Mouse (Mus musculus) erythroblast, embryonic 14.5 days (primary cell): Measurements from ENCODE around the gene Cacng1. TPM values are rescaled to one million over a fixed set of nuclear protein-coding genes. Genes with fewer than 3 reads are reported as not detected.

Source experiments
- H3K27me3 ChIP-seq: 2 replicates; pipeline ENCODE4 v1.6.1; 2012; ENCODE audit warnings: inconsistent platforms; ENCODE audit not compliant: control insufficient read depth
- H3K36me3 ChIP-seq: 2 replicates; pipeline ENCODE4 v1.6.1; 2012; ENCODE audit warnings: mild to moderate bottlenecking, inconsistent platforms; ENCODE audit not compliant: control insufficient read depth
- H3K4me1 ChIP-seq: 2 replicates; pipeline ENCODE4 v1.6.1; 2012; ENCODE audit warnings: inconsistent platforms; ENCODE audit not compliant: control insufficient read depth
- H3K4me3 ChIP-seq: replicated peaks from 2 replicates; pipeline ENCODE3; 2012; ENCODE audit warnings: moderate library complexity, mild to moderate bottlenecking, inconsistent platforms
- H3K9me3 ChIP-seq: 2 replicates; pipeline ENCODE4 v1.6.1; 2012; ENCODE audit warnings: low read length, inconsistent platforms, mixed read lengths; ENCODE audit not compliant: control insufficient read depth
- GATA1 ChIP-seq: IDR thresholded peaks from 2 replicates; pipeline ENCODE4 v1.6.1; 2012; ENCODE audit warnings: low read length, inconsistent platforms, mixed read lengths
- TAL1 ChIP-seq: IDR thresholded peaks from 3 replicates; pipeline ENCODE4 v1.6.1; 2012; ENCODE audit warnings: low read length, inconsistent platforms, mixed read lengths
- polyA plus RNA-seq: library from polyadenylated mRNA; stranded (reverse); fragments of >175 nt; gene quantifications from 2 replicates; pipeline ENCODE4 v1.2.3, GENCODE M21; 2012

Gene Cacng1
- polyA plus RNA-seq, 1 experiment, result not detected

- Histone ChIP-seq H3K9me3 (no peaks in the 10 kb centered on the region), H3K36me3 (no peaks in the 10 kb centered on the region), H3K4me3 (no peak overlapping the region), H3K4me1 (no peaks in the 10 kb centered on the region), H3K27me3 (no peaks in the 10 kb centered on the region)
- no peak for TF ChIP-seq TAL1
- no peak for TF ChIP-seq GATA1
These were observed 22.2 kb upstream of the Cacng1 start for GRCm38 (mm10) chr11:107738418-107739099.

DNA sequence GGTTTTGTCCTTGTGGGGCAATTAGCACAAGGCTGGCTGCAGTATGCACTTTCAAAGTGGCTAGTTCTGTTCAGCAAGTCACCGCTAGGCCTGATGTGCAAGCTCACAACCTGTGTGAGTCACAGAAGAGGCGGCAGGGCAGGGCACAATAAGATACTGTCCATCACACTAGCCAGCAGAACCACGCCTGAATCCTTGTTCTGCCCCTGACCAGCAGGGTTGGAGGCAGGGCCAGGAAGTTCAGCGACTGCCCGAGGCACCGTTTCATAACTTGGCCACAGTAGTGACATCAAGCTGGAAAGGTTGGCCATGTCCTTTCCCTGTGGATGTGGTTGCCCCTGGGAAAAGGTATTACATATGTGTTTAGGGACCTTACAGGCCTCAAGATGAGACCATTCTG, 21.6 kb upstream of the Cacng1 start:
- no peaks in the 10 kb centered on the region for H3K27me3 ChIP-seq
- H3K4me3 ChIP-seq, result no peak overlapping the region
- H3K4me1 ChIP-seq, result no peaks in the 10 kb centered on the region

DNA sequence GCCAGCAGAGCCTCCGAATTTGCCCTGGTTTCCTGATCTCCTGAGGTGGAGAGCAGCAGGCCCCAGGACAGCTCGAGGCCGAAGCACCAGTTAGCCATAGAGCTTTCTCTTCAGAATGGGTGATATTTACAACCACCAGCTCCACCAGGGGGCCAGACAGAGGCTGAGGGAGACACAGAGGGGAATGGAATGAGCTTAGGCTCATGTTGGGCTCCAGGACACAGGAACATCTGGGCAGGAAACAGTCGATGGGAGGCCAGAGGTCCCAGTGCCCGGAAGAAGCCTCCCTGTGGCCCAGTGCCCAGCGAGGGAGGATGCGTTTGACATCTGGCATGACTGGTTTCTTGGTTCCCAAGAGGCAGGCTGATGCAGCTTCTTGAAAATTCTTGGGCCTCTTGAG, 17.8 kb upstream of the Cacng1 start:
- no peaks in the 10 kb centered on the region for H3K9me3 ChIP-seq
- no peaks in the 10 kb centered on the region for H3K36me3 ChIP-seq
- H3K27me3 ChIP-seq, result no peaks in the 10 kb centered on the region
- H3K4me3 ChIP-seq, result no peak overlapping the region
- no peak for TF ChIP-seq TAL1
- TF ChIP-seq GATA1, result no peak
- H3K4me1 ChIP-seq, result no peaks in the 10 kb centered on the region

More for the DNA sequence above, 21.6 kb upstream of the Cacng1 start:
- Histone ChIP-seq H3K36me3 (no peaks in the 10 kb centered on the region), H3K9me3 (no peaks in the 10 kb centered on the region)
- no peak for TF ChIP-seq TAL1

DNA sequence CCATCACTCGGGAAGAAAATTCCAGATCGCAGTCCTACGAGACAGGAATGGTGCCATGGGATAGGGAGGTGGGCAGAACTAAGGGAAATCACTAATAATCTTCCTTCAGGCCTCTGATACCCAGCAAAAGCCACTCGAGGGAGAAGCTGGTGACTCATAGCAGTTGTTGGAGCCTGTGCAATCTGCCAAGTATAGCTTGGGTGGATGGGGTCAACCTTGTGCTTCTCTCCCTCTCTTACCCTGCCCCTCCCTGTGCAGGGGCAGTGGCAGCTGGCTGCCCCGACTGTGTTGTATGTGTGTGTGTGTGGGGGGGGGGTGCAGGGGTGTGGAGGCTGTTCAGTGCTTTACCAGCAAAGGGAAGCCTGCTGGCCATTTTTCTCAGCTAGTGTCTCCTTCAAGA, 15.2 kb upstream of the Cacng1 start:
- no peaks in the 10 kb centered on the region for H3K4me1 ChIP-seq
- H3K4me3 ChIP-seq, result no peak overlapping the region
- no peaks in the 10 kb centered on the region for H3K36me3 ChIP-seq
- no peaks in the 10 kb centered on the region for H3K27me3 ChIP-seq
- TF ChIP-seq GATA1 (no peak), TAL1 (no peak)
- H3K9me3 ChIP-seq, result no peaks in the 10 kb centered on the region

GRCm38 (mm10) chr11:107730940-107731339, 14.6 kb upstream of the Cacng1 start:
- H3K27me3 ChIP-seq, result no peaks in the 10 kb centered on the region
- no peaks in the 10 kb centered on the region for H3K36me3 ChIP-seq
- H3K9me3 ChIP-seq, result no peaks in the 10 kb centered on the region
- H3K4me3 ChIP-seq, result no peak overlapping the region
- TF ChIP-seq TAL1 (no peak), GATA1 (no peak)
- no peaks in the 10 kb centered on the region for H3K4me1 ChIP-seq

DNA sequence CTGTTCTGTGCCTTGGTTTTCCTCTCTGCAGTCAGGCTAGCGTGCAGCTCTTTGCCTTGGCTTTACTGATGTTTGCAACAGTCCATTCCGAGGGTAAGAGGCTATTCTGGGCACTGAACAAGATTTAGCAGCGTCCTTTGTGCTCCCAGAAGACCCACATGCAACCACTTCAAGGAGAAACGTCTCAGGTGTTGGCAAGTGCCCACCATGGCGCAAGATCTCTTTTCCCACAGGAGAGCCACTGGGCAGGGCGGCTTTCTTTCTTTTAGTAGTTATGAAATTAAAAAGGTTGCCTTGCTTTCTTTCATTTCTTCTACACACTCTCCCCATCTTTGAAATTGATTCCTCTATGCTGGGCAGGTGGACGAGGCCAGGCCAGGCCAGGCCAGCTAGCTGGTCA, 12.8 kb upstream of the Cacng1 start:
- Histone ChIP-seq H3K36me3 (no peaks in the 10 kb centered on the region), H3K9me3 (no peaks in the 10 kb centered on the region)
- TF ChIP-seq TAL1 (no peak), GATA1 (no peak)

GRCm38 (mm10) chr11:107728073-107728863, 11.9 kb upstream of the Cacng1 start:
- Histone ChIP-seq H3K36me3 (no peaks in the 10 kb centered on the region), H3K9me3 (no peaks in the 10 kb centered on the region), H3K4me1 (no peaks in the 10 kb centered on the region), H3K27me3 (no peaks in the 10 kb centered on the region), H3K4me3 (no peak overlapping the region)
- no peak for TF ChIP-seq TAL1
- TF ChIP-seq GATA1, result no peak

More for the DNA sequence above, 12.8 kb upstream of the Cacng1 start:
- no peak overlapping the region for H3K4me3 ChIP-seq
- no peaks in the 10 kb centered on the region for H3K4me1 ChIP-seq
- no peaks in the 10 kb centered on the region for H3K27me3 ChIP-seq

DNA sequence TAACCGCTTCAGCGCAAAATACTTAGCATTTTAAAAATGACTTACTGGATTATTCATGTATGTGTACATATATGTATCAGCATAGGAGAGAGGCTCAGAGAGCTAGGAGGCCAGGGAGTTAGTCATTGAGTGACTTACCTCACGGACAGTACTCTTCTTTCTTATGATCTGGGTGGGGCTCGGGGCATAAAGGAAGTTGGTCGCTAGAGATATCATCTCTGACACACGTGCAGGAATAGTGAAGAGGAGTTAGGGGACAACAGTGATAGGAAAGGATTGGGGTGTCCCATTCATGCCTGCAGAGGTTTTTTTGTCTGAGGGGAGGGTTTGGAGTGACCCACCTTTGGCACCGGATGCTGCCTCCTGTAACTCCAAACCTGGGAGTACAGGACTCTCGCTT, 8.3 kb upstream of the Cacng1 start:
- H3K27me3 ChIP-seq, result no peaks in the 10 kb centered on the region
- no peak overlapping the region for H3K4me3 ChIP-seq
- TF ChIP-seq TAL1, result no peak
- no peaks in the 10 kb centered on the region for H3K4me1 ChIP-seq
- no peaks in the 10 kb centered on the region for H3K36me3 ChIP-seq
- H3K9me3 ChIP-seq, result peaks cover 4% of the 10 kb centered on the region

DNA sequence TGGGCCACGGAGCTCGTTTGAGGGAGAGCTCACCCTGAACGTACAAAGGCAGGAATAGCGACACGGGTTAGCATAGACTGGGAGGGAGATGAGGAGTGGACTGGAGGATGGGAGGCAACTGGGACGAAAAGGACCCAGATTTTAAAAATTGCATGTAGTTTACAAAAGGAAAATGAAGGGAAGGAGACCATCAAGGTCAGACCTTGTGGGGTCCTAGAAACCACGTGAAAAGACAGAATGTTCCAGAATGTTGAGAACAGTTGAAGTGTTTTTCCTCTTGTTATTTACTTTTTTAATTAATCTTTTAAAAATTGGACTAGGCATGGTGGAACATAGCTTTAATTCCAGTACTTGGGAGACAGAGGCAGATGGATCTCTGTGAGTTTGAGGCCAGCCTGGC, 4.7 kb upstream of the Cacng1 start:
- H3K27me3 ChIP-seq, result no peaks in the 10 kb centered on the region
- H3K4me1 ChIP-seq, result no peaks in the 10 kb centered on the region
- H3K4me3 ChIP-seq, result no peak overlapping the region
- H3K9me3 ChIP-seq, result peaks cover 12% of the 10 kb centered on the region
- no peak for TF ChIP-seq GATA1
- no peak for TF ChIP-seq TAL1
- H3K36me3 ChIP-seq, result no peaks in the 10 kb centered on the region
